Mouse (Mus musculus) thymus, adult 2 months (tissue): ENCODE measurements around the gene Shq1. TPM values are rescaled to one million over a fixed set of nuclear protein-coding genes. Genes with fewer than 3 reads are reported as not detected.

Source experiments
- DNase-seq: peaks from one replicate; pipeline ENCODE4 v3.0.0; 2021
- H3K27ac ChIP-seq: fragments of 200-500 bp; 2 replicates; pipeline ENCODE4 v1.5.1; 2012; ENCODE audit warnings: low read length, control low read depth; ENCODE audit not compliant: control insufficient read depth, insufficient read depth
- H3K27me3 ChIP-seq: fragments of 200-500 bp; 2 replicates; pipeline ENCODE4 v1.6.1; 2012; ENCODE audit warnings: mild to moderate bottlenecking, low read length, moderate library complexity, mixed read lengths; ENCODE audit not compliant: control insufficient read depth, insufficient read depth
- H3K36me3 ChIP-seq: fragments of 200-500 bp; 2 replicates; pipeline ENCODE4 v1.6.1; 2012; ENCODE audit warnings: mild to moderate bottlenecking, low read length, moderate library complexity; ENCODE audit not compliant: control insufficient read depth, insufficient read depth
- H3K4me1 ChIP-seq: fragments of 200-500 bp; replicated peaks from 2 replicates; pipeline ENCODE4 v1.6.1; 2012; ENCODE audit warnings: low read length; ENCODE audit not compliant: control insufficient read depth, insufficient read depth
- H3K4me3 ChIP-seq: fragments of 200-500 bp; 2 replicates; pipeline ENCODE4 v1.5.1; 2012; ENCODE audit warnings: mild to moderate bottlenecking, low read length, control low read depth, moderate library complexity; ENCODE audit not compliant: control insufficient read depth, insufficient read depth
- CTCF ChIP-seq: fragments of 200-500 bp; IDR thresholded peaks from 2 replicates; pipeline ENCODE4 v1.5.1; 2012; ENCODE audit warnings: mild to moderate bottlenecking, control low read depth, low read length, moderate library complexity, borderline replicate concordance; ENCODE audit not compliant: control insufficient read depth, poor library complexity, insufficient read depth; ENCODE audit errors: extremely low read depth
- POLR2A ChIP-seq: fragments of 200-500 bp; IDR thresholded peaks from 2 replicates; pipeline ENCODE4 v1.6.1; 2012; ENCODE audit warnings: mild to moderate bottlenecking, low read length, control low read depth, moderate library complexity; ENCODE audit not compliant: control insufficient read depth, poor library complexity, insufficient read depth; ENCODE audit errors: extremely low read depth
- WGBS: fragments of 180-500 bp; shearing (Covaris S2); methylation state at CpG from one replicate; pipeline ENCODE4 v1.1.7; 2018; 5-methylcytosine and 5-hydroxymethylcytosine counted together
- polyA plus RNA-seq: library from polyadenylated mRNA; depleted of rRNA; stranded (reverse); fragments of >200 nt; gene quantifications from 2 replicates; pipeline ENCODE4 v1.2.3, GENCODE M21; 2012

Gene Shq1
- polyA plus RNA-seq, 1 experiment = 5.1 TPM

GRCm38 (mm10) chr6:100592991-100593390 lies 78.0 kb downstream of the Shq1 start:
- TF ChIP-seq POLR2A (no peak), CTCF (no peak)
- no peak overlapping the region for H3K27ac ChIP-seq
- no peaks in the 10 kb centered on the region for H3K27me3 ChIP-seq
- no peaks in the 10 kb centered on the region for H3K4me1 ChIP-seq
- no peaks in the 10 kb centered on the region for H3K36me3 ChIP-seq
- DNase-seq = no peak
- 96% methylated on average over 7 of the region's 7 CpGs for WGBS
- no peak overlapping the region for H3K4me3 ChIP-seq

GRCm38 (mm10) chr6:100590602-100591001 lies 80.4 kb downstream of the Shq1 start:
- DNase-seq = no peak
- WGBS = 74% methylated on average over 4 of the region's 4 CpGs
- TF ChIP-seq POLR2A (no peak), CTCF (no peak)
- Histone ChIP-seq H3K27me3 (no peaks in the 10 kb centered on the region), H3K4me3 (no peak overlapping the region), H3K27ac (no peak overlapping the region), H3K4me1 (no peaks in the 10 kb centered on the region), H3K36me3 (no peaks in the 10 kb centered on the region)

GRCm38 (mm10) chr6:100588876-100589275 lies 82.1 kb downstream of the Shq1 start:
- Histone ChIP-seq H3K4me3 (no peak overlapping the region), H3K36me3 (no peaks in the 10 kb centered on the region), H3K27me3 (no peaks in the 10 kb centered on the region), H3K4me1 (no peaks in the 10 kb centered on the region), H3K27ac (no peak overlapping the region)
- WGBS = 73% methylated on average over 3 of the region's 3 CpGs
- TF ChIP-seq CTCF (no peak), POLR2A (no peak)
- DNase-seq = no peak

GRCm38 (mm10) chr6:100586758-100587157 lies 84.2 kb downstream of the Shq1 start:
- Histone ChIP-seq H3K4me1 (peaks cover 7% of the 10 kb centered on the region), H3K27me3 (no peaks in the 10 kb centered on the region), H3K36me3 (no peaks in the 10 kb centered on the region), H3K4me3 (no peak overlapping the region), H3K27ac (no peak overlapping the region)
- TF ChIP-seq CTCF (no peak), POLR2A (no peak)
- no peak for DNase-seq
- 86% methylated on average over 5 of the region's 5 CpGs for WGBS

- H3K4me1 ChIP-seq = peaks cover 17% of the 10 kb centered on the region
- TF ChIP-seq CTCF = no peak
- 89% methylated on average over 2 of the region's 2 CpGs for WGBS
- DNase-seq = no peak
- no peak overlapping the region for H3K27ac ChIP-seq
- H3K4me3 ChIP-seq = no peak overlapping the region
- no peaks in the 10 kb centered on the region for H3K27me3 ChIP-seq
- no peaks in the 10 kb centered on the region for H3K36me3 ChIP-seq
Measured at GRCm38 (mm10) chr6:100581951-100582350, 89.0 kb downstream of the Shq1 start.

- TF ChIP-seq CTCF = no peak
- no peak for TF ChIP-seq POLR2A
- Histone ChIP-seq H3K4me3 (no peak overlapping the region), H3K4me1 (peaks cover 20% of the 10 kb centered on the region), H3K27me3 (no peaks in the 10 kb centered on the region), H3K36me3 (no peaks in the 10 kb centered on the region), H3K27ac (no peak overlapping the region)
- peak; percentile 28 for DNase-seq
Measured at GRCm38 (mm10) chr6:100581056-100581455, 89.9 kb downstream of the Shq1 start.

GRCm38 (mm10) chr6:100577590-100577989 lies 93.4 kb downstream of the Shq1 start:
- no peak for DNase-seq
- no peak for TF ChIP-seq POLR2A
- no peak for TF ChIP-seq CTCF
- H3K27ac ChIP-seq = no peak overlapping the region
- H3K4me3 ChIP-seq = no peak overlapping the region
- no peaks in the 10 kb centered on the region for H3K36me3 ChIP-seq
- over 99% methylated on average over 6 of the region's 6 CpGs for WGBS
- no peaks in the 10 kb centered on the region for H3K27me3 ChIP-seq
- H3K4me1 ChIP-seq = peaks cover 19% of the 10 kb centered on the region

GRCm38 (mm10) chr6:100576171-100576570 lies 94.8 kb downstream of the Shq1 start:
- Histone ChIP-seq H3K4me3 (no peak overlapping the region), H3K27ac (no peak overlapping the region), H3K4me1 (peaks cover 7% of the 10 kb centered on the region), H3K27me3 (no peaks in the 10 kb centered on the region), H3K36me3 (no peaks in the 10 kb centered on the region)
- 45% methylated on average over 6 of the region's 6 CpGs for WGBS
- no peak for DNase-seq
- TF ChIP-seq POLR2A (no peak), CTCF (no peak)
